Mouse (Mus musculus) right cerebral cortex, adult 2 months (tissue): ENCODE results near the gene Adam10.
A peak's percentile ranks its signal among the peaks of the same experiment; 100 is the strongest.

Experiments
- DNase-seq, 2 experiments: peaks; one replicate each; pipeline ENCODE4 v3.0.0; 2021 to 2022; ENCODE audit warnings: low spot score in 2 of 2

Adam10 gene

GRCm38 (mm10) chr9:70678682-70679131, at the start of gene Adam10:
Adam10 (plus strand) TSS chr9:70678997.
- peak; percentile 96 for DNase-seq

GRCm38 (mm10) chr9:70629711-70630110, 49.1 kb upstream of the Adam10 start:
- no peak for DNase-seq

DNA sequence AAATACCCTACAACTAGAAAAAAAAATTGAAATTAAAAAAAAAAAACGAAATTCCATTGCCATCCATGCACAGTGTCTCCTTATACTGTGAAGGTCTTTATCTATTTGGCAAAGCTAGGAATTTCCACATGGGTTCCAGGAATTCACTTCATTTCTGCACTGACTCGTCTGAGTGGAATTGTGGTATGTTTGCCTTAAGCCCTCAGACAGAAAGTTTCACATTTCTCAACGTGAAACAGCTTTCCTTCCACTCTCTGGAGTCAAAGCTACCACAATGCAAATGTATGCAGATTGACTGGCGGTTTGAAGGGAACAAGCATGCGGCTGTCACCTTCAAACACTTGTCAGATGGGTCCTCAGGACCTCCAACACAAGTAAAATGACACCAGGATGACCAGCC, 47.1 kb upstream of the Adam10 start:
- DNase-seq = no peak

- no peak for DNase-seq
Measured at GRCm38 (mm10) chr9:70636748-70637147, 42.0 kb upstream of the Adam10 start.

GRCm38 (mm10) chr9:70650260-70650659, 28.5 kb upstream of the Adam10 start:
- DNase-seq = no peak

DNA sequence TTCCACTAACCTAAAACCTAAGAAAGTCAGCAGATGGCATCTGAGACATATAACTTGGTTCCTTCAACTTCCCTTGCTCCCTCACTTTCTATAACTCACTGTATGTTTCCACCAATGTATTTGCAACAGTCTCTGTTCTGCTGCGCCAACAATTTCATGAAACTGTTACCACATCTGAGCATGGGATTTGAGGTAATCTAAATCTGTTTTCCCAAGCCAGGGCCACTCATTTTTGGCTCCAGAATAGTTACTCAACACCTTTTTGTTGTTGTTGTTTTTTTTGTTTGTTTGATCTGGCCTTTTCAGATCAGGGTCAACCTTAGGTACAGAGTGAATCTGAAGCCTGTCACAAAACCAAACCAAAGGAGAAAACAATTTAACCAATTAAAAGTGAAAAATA, 27.8 kb upstream of the Adam10 start:
- no peak for DNase-seq

- peak in 1 of 2 experiments; percentile 15 for DNase-seq
Measured at GRCm38 (mm10) chr9:70652221-70652620, 26.6 kb upstream of the Adam10 start.

DNA sequence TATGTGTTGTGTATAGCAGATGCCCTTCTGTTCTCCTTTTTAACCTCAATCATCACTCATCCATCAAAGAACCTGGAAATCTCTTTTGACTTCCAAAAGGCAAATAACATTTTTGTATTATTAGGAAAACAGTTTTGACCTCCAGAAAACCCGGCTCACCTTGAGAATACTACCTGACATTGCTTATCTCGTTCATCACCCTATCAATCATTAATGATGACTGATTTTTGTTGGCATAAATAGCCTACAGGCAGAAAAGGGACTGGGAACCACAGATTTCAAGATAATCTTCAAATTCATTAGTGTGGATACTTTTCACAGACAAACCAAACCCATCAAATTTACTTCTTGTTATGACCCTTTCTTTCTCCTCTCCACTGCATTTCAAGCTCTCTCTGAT, 24.9 kb upstream of the Adam10 start:
- DNase-seq = no peak

GRCm38 (mm10) chr9:70654496-70654895, 24.3 kb upstream of the Adam10 start:
- peak; percentile 13 to 27 for DNase-seq

DNA sequence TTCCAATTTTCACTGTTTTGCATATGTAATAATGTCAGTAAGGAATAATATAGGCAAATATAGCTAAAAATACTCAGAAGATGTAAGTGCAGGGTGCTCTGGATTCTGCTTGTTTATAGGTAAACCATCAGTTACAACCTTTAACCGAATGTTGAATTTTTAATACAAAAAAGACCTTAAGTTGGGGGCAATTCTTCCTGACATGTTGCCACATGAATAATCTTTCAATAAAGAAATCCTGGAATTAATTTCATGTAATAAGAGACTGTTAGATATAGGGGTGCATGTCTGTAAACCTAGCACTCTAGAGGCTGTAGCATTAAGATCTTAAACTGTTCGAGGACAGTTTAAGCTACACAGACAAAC, 23.1 kb upstream of the Adam10 start:
- no peak for DNase-seq

DNA sequence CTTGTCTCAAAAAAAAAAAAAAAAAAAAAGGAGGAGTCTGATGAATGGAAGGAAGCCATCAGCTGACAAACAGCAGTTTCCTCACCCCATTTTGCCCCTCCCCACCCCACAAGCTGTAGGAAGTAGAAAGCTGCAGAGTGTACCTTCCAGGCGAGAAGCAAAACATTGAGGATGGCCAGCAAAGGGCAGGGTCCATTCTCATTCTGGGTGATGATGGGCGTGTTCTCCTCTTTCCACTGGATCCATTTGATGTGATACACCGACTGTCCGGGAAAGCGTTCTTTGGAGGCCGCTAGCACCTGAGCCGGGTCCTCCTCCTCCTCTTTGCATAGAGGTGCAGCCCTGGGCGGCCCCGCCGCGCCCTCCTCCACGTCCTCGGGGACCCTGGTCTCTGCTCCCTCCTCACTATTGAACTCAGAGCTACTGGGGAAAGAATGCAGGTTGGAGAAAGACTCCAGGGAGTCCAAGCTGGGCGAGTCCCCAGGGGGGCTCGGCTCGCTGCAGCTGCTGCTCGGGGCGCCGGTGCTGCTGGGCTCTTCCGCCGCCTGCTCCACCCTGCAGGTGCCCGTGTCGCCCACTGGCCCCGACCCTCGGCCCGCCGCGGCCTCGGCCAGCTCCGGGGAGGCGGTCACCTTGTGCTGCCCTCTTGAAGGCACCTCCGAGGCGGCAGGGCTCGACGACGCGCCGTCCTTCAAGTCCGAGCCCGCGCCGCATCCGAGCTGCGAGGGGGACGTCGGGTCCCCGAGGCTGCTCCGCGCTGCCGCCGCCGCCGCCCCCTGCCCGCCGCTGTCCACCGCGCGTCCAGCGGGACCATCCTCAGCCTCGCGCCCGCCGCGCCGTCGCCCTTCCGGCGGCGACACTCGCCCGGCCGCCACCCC, 22.4 kb upstream of the Adam10 start, which contains the start of gene Gm10642:
Gene Gm10642 (plus strand): TSS at position 122 of the 878 bp plus-strand sequence.
- peak; percentile 62 to 67 for DNase-seq

- DNase-seq = peak; percentile 93 to 96
Measured at GRCm38 (mm10) chr9:70657013-70657967, 21.5 kb upstream of the Adam10 start, which contains the start of gene Mindy2. Mindy2 (minus strand) TSS chr9:70657174.

DNA sequence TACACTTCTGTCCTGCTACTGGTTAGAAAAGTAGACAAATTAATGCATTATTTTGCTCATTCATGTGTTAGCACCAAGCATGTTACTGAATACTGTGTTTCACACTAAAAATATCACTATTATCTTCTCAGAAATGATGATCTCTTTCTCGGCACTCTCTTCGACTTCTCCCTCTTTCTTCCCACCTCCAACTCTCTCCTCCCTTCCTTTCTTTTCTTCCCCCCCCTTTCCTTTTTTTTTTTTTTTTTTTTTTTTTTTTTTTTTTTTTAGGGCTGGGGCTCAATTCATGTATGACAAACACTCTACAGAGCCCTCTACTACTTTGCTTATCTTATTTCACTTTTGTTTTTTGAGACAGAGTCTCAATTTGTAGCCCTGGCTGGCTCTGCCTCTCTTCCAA, 20.5 kb upstream of the Adam10 start:
- DNase-seq = no peak

DNA sequence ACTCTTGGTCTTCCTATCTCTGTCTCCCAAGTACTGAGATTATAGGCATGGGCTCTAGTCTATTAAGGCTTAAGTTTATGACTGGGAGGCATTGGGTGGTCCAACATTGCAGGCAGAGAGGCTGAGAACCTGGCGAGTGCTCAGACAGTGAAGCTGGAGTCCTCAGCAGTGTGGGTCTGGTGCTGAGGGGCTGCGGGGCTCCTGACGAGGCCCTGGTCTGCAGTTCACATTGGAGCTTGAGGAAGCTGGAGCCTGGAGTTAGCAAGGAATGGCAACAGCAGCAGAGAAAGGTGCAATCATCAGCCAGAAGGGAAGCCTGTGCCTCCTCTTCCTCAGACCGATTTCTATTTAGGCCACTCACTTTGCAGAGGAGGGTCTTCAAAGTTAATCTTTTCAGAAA, 13.9 kb upstream of the Adam10 start:
- no peak for DNase-seq

GRCm38 (mm10) chr9:70665372-70666145, 13.2 kb upstream of the Adam10 start:
- DNase-seq = no peak

DNA sequence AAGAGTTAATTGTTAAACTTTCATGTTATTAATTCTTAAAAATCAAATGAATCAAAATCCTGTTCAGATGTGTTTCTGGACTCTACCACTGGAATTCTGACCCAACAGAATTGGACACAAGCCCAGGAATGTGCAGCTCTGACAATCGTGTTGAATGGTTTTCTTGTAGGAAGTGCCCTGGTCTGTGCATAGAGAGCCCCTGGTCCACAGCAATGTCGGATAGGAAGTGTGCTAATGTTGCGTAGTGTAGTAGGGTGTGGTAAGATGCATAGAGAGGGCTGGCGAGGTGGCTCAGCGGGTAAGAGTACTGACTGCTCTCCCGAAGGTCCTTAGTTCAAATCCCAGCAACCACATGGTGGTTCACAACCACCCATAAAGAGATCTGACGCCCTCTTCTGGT, 12.0 kb upstream of the Adam10 start:
- no peak for DNase-seq

- no peak for DNase-seq
Measured at GRCm38 (mm10) chr9:70668048-70668447, 10.7 kb upstream of the Adam10 start.

- no peak for DNase-seq
Measured at GRCm38 (mm10) chr9:70669197-70669596, 9.6 kb upstream of the Adam10 start.

GRCm38 (mm10) chr9:70670381-70670780, 8.4 kb upstream of the Adam10 start:
- no peak for DNase-seq

DNA sequence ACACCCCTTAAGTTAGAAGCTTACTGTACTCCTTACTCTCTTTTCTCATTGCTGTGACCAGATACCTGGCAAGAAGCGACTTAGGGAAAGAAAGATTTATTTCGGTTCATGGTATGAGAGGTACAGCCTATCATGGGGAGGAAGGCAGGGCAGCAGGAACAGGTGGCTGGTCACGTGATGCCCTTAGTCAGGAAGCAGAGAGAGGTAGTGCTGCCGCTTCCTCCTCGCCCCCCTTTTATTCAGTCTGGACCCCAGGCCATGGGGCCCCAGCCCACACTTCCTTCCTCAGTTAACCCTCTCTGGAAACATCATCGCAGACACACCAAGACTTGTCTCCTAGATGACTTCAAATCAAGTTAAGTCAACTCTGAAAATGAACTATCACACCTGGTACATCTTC, 7.5 kb upstream of the Adam10 start:
- no peak for DNase-seq

- no peak for DNase-seq
Measured at GRCm38 (mm10) chr9:70671772-70672579, 6.8 kb upstream of the Adam10 start.
